Mouse (Mus musculus): ENCODE data around the gene Itgad.
A peak's percentile ranks its signal among the peaks of the same experiment; 100 is the strongest.

Gene Itgad

DNA sequence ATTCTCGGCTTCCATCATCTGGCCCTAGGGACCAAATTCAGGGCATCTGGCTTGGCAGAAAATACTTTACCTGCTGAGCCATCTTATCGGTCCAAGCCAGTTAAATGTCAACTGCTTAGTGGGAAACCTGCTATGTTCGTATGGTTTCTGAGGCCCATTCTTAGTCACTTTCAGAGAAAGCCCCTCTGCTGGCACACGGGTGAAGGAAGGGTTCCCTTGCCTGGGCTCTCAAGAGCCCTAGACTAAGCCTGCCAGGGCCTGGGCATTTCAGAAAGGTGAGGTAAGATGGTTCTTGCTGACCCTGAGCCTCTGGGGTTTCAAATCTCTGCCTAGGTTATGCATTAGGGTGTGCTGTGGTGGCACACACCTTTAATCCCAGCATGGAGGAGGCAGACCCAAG is 91.4 kb downstream of the Itgad start:
- DNase-seq, result no peak

DNA sequence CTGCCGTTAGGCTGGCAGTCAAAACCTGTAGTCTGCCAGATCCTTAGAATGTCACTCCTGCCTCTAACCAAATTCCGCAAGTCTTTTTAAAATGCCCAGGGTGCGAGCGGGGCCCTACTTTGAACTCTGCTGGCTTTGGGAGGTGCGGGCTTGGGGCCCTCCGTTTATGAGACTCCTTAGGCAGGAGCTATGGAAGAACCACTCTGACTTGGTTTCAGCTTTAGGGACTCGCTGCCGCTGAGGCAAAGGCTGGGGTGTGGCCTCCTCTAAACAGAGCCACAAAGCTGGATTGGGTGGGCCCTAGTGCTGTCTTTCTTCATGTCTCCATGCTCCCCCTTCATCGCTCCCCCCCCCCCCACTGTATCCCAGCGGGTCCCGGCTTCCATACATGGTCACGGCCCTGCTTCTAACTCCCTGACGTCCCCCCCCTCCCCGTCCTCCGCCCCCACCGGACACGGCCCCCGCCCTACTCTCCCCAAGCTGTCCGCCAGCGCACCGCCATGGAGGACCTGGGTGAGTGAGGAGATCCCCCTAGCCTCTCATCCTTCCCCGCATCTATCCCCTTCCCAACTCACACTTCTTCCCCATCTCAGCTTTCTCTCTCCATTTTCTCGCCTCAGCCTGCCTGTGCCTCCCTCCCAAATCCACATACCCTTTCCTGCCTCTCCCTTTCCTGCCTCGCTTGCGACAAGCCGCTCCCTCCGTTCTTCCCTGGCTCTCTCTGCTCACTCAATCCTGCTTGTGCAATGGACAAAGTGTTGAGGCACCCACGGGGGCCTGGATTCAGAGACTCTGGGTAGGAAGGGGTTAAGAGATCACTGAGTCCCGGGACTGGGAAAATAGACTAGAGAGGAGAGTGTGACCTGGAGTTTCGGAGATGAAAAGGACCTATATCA is 92.6 kb downstream of the Itgad start, which contains the start of gene Tgfb1i1:
Gene Tgfb1i1 (plus strand): TSS at position 317 of the 896 bp plus-strand sequence.
- DNase-seq, result peak; percentile 49

DNA sequence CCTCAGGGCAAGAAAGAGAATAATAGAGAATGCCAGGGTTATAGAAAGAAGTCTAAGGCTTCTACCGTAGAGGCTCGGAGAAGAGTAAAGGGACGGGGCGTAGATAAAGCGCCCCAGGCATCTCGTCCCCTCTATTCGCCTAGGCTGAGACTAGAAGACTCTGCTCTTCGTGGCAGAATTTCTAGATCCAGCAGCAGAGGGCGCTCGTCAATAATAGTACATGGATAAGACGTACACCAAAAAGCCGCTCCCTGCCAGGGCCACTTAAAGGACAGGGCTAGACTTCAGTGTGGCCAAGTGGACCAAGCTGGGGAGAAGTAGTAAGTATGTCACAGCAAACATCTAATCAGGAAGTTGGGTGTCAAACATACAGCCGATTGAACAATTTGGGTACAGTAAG is 93.3 kb downstream of the Itgad start:
- DNase-seq, result peak; percentile 85

DNA sequence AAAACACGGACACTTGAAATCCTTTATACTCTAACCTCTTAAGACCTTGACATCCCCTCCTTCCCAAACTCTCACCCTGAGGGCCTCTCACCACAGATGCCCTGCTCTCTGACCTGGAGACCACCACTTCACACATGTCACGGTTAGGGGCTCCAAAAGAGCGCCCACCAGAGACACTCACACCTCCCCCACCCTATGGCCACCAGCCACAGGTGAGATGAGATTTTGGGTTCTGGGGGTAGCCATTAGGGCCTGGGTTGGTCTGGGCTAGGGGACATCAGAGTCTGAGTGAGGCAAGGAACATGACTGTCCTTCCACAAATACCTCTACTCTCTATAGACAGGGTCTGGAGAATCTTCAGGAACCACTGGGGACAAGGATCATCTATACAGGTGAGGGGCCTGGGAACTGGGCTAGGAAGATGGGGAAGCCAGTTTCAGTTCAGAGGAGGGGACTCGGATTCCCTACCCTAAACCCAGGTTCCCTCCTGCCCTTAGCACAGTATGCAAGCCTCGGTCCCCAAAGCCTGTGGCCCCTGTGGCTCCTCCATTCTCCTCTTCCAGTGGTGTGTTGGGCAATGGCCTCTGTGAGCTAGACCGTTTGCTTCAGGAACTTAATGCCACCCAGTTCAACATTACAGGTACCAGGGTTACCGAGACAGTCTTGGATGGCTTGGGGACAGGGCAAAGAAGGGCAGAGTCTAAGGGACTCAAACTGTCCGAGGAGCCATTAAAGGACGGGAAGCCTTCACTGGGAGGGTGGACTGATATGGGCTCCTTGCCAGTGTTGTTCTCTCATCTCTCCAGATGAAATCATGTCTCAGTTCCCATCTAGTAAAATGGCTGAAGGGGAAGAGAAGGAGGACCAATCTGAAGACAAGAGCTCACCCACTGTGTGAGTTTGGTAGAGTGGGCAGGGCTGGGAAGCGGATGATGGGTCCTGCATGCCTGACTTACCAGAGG is 94.2 kb downstream of the Itgad start:
- no peak for DNase-seq

DNA sequence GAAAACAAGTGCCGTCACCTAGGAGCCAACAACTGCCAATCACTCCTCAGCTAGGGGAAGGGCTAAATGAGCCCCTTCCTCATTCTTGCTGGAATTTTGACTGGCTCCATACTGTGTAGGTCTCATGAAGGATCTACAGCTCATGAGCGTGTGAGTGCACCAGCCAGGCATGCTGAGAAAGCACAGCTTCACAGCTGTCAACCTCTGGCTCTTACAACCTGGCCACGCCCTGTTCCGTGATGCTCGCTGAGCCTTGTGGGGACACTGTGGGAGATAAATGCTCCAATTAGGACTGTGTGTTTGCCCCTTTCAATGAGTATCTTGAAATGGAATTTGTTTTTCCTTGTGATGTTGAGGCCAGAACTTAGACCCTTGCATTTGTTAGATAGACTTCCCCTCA is 95.8 kb downstream of the Itgad start:
- DNase-seq, result no peak

DNA sequence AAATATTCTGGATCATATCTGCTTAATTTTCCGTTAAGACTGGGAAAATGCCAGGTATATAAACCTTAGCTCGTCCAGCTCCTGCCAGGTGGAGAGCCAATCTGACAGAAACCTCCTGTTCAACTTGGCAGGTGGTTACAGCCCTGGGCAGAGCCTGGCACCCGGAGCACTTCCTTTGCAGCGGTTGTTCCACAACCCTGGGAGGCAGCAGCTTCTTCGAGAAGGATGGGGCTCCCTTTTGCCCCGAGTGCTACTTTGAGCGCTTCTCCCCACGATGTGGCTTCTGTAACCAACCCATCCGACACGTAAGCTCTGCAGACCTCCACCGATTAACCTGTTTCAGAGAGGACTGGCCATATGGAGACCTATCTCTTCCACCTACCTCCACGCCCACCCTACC is 97.8 kb downstream of the Itgad start:
- no peak for DNase-seq

DNA sequence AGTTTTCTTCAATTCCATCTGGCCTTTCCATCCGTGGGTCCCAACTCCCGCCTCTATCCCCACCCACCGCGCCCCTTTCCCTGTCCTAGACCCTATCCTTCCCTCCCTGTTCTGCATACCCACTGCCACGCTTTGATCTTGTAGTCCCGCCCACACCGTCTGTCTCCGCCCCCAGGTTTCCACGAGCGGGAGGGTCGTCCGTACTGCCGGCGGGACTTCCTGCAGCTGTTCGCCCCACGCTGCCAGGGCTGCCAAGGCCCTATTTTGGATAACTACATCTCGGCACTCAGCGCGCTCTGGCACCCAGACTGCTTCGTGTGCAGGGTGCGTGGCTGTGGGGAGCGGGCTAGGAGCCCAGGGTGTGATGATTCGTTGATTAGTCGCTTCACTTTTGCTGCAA is 98.4 kb downstream of the Itgad start:
- peak; percentile 87 for DNase-seq

DNA sequence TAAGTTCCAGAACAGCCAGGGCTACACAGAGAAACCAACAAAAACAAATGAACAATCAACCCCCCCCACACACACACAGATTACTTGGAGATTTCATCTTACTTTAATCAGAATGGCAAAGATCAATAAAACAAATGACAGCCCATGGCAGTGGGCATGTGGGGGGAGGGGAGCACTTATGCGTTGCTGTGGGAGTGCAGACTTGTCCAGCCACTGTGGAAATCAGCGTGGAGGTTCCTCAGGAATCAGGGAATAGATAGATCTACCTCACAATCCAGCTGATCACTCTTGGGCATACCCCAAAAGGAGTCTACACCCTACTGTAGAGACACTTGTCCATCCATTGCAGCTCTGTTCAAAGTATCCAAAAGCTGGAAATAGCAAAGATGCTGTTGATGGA is 100.8 kb downstream of the Itgad start:
- no peak for DNase-seq

DNA sequence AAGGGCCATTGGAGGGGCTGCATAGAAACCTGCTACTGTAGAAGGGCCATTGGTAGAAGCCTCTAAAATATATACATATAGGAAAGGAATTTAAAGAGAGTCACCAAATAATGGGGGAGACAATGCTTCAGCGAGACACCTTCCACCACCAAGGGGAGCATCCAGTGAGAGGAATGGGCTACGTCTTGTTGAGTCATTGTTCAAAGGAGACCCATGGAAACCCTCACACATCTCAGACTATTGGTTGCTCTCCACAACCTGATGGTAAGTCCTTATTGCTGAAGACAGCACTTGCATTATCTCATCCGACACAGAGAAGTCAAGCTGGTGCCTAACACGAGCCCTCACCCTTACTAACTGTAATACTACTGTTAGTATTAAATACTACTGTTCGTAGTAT is 101.6 kb downstream of the Itgad start:
- no peak for DNase-seq

DNA sequence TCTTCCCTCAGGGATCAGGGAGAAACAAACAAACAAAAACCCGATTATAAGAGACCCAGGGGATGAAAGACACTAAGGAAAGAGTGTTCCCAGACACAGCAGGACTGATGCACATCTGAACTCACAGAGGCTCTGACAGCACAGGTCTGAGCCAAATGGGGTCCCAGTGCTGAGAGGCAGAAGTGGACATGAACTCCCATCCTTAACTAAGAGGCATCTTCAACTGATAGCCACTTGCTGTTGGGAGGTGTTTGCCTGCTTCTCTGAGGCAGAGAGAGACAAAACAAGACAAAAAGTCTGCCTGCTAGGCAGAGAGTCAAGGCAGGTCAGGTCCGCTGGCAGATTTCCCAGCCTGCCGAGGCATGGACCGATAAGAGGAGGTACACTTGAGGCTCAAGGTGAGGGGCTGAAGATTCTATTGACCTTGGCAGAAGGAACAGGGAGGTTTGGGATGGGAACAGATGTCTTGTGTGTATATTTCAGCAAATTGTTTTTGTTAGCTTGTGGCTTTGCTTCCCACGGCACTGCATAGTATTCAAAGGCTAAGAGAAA is 102.7 kb downstream of the Itgad start:
- DNase-seq, result no peak

DNA sequence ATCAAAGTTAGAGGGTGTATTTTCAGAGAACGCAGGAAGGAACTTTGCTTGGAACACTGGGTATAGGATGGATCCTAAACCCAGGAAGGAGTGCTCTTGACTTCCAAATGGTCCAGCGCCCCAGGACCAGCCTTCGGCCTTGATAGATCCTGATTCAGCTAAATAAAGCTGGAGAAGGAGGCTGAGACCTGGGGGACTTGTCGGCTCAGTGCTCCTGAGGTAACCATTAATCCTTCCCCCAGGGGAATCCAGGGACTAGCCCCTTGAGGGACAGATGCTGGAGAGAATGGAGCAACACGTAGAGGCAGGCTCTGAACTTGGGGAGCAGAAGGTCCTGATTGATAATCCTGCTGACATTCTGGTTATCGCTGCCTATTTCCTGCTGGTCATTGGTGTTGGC is 111.2 kb downstream of the Itgad start, which contains the start of gene Slc5a2:
Gene Slc5a2 (plus strand): TSS at position 247 of the 400 bp plus-strand sequence.
- no peak for DNase-seq

DNA sequence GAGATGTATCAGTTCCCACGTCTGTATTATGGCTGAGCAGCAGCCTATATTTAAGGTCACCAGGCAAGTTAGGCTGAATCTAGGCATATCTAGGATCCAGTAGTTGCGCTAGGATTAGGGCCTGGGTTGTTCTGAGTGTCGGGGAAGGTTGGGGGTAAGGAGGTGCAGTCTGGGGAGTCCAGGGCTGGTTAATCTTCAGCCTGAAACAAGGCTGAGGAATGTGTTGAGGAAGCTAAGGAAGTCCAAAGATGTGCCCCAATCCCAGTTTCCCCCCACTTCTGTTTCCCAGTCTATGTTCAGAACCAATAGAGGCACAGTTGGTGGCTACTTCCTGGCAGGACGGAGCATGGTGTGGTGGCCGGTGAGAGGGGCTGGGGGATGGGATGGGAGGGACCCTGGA is 111.9 kb downstream of the Itgad start:
- DNase-seq, result no peak

DNA sequence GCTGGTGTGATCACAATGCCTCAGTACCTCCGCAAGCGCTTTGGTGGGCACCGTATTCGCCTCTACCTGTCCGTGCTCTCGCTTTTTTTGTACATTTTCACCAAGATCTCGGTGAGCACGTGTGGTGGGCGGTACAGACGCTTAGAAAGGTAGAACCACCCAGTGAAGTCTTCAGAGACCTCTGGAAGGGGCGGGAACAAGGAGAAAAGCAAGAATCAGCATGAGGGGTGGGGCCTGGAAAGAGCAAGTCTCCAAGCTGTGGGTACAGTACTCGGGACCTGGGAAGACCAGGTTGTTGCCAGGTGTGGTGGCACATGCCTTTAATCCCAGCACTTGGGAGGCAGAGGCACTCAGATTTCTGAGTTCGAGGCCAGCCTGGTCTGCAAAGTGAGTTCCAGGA is 113.2 kb downstream of the Itgad start:
- DNase-seq, result no peak

DNA sequence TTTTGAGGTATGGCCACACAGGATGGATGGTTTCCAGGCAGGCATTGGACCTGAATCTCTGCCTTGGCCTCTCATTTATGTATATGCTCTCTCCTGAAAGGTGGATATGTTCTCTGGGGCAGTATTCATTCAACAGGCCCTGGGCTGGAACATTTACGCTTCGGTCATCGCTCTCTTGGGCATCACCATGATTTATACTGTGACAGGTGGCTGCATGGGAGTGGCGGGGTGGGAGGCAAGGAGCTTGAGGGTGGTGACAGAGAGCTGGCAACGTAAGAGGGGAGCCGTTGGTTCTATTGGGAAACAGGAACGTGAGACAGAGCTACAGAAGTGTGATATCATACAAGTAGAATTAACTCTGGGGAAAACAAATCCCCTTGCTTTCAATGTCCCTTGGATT is 113.6 kb downstream of the Itgad start:
- no peak for DNase-seq

DNA sequence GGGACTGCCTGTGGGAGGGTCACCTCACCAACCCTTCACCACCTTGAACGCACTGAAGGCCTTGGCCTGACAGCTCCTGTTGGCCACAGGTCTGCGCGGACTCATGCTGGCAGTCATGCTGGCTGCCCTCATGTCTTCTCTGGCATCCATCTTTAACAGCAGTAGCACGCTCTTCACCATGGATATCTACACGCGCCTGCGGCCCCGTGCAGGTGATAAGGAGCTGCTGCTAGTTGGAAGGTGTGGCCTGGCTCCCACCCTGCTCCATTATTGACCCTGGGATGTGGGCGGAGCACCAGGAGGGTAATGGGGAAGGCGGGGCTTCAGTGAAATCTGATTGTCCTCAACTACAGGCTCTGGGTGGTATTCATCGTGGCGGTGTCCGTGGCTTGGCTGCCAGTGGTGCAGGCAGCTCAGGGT is 116.3 kb downstream of the Itgad start:
- DNase-seq, result no peak

DNA sequence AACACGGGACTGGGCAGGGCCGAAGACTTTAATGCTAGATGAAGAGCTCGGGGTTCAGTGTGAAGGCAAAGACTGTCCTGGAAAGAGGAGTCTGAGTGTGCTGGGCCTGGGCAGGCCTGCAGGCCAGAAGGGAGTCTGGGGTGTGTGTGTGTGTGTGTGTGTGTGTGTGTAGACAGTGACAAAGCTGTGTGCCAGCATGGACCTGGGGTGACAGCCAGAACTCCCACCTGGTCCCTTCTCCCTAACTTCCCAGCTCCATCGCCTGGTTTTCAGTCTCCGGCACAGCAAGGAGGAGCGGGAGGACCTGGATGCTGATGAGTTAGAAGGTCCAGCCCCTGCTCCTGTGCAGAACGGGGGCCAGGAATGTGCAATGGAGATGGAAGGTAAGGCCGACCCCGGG is 117.3 kb downstream of the Itgad start:
- no peak for DNase-seq

All from layer of hippocampus, adult 9-11 months (tissue).